Mouse (Mus musculus) bone marrow, adult 2 months (tissue): ENCODE data around the gene Chrm3.

Source experiments
- CTCF ChIP-seq: fragments of 200-500 bp; IDR thresholded peaks from 2 replicates; pipeline ENCODE4 v1.5.1; 2011; ENCODE audit warnings: low read length, control low read depth; ENCODE audit not compliant: control insufficient read depth, insufficient read depth
- POLR2A ChIP-seq: fragments of 200-500 bp; IDR thresholded peaks from 2 replicates; pipeline ENCODE4 v1.6.1; 2011; ENCODE audit warnings: low read depth, mild to moderate bottlenecking, control low read depth, low read length, borderline replicate concordance; ENCODE audit not compliant: control insufficient read depth

DNA sequence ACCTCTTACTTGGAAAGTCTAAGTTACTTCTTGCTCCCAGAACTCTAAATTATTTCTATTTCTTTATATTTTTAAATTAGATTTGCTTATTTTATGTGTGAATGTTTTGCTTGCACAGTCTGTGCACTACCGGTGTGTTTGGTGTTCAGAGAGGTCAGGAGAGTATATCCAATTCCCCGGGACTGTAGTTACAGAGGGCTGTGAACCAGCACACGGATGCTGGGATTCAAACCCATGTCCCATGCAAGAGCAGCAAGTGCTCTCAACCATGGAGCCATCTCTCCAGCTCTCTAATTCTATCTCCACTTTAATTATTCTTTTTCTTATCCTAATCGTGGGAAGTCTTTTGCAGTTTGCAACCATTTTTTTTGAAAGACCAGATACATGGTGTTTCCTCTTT, 478.7 kb downstream of the Chrm3 start:
- TF ChIP-seq CTCF (no peak), POLR2A (no peak)
